Mouse (Mus musculus): ENCODE results near the gene Dars. TPM values are rescaled to one million over a fixed set of nuclear protein-coding genes. Genes with fewer than 3 reads are reported as not detected.

The Dars gene
- polyA plus RNA-seq, 1 experiment from 2014 or later: 109 TPM

Other genes with a start within 250 kb of the Dars start
- 65.3 and 66.6 TPM in 2 replicates for gene Ubxn4, start 173.4 kb downstream of the Dars start, polyA plus RNA-seq (2014; fragmentation: Nextera tagmentation; extraction: Ambion mirVana)
- 0.31 TPM in 2 replicates for gene Lct, start 89.0 kb downstream of the Dars start, polyA plus RNA-seq (2014; fragmentation: Nextera tagmentation; extraction: Ambion mirVana)
- gene Mcm6, start 57.7 kb downstream of the Dars start, polyA plus RNA-seq (2014; fragmentation: Nextera tagmentation; extraction: Ambion mirVana): 284 and 298 TPM in 2 replicates
- gene Cxcr4, start 174.9 kb upstream of the Dars start, polyA plus RNA-seq (2014; fragmentation: Nextera tagmentation; extraction: Ambion mirVana): 4.0 and 5.6 TPM in 2 replicates

Measured in intestine, embryonic 14.5 days (tissue).